Mouse (Mus musculus) limb, embryonic 11.5 days (tissue): ENCODE results near the gene Vmn1r100. TPM values are rescaled to one million over a fixed set of nuclear protein-coding genes. Genes with fewer than 3 reads are reported as not detected.
"Not testable (repeated sequence)": the region's sequence is repeated elsewhere in the genome, so short reads cannot be mapped to it uniquely, and the experiment has no call there.

Source experiments
- ATAC-seq: fragments of 200-750 bp; cut with Nextera tagmentation; 2 replicates; pipeline ENCODE4 v1.8.0; 2017; ENCODE audit warnings: low read depth; ENCODE audit not compliant: insufficient number of reproducible peaks, low FRiP score, low TSS enrichment
- DNase-seq: peaks from one replicate; pipeline ENCODE4 v3.0.0-alpha.2; 2015; ENCODE audit warnings: low spot score
- H3K27ac ChIP-seq: fragments of 300-500 bp; sonication (generic); replicated peaks from 2 replicates; pipeline ENCODE4 v1.5.1; 2014; ENCODE audit warnings: low read depth, mild to moderate bottlenecking, low read length
- H3K27me3 ChIP-seq: fragments of 300-500 bp; sonication (generic); 2 replicates; pipeline ENCODE4 v1.6.1; 2014; ENCODE audit warnings: mild to moderate bottlenecking, low read length, mixed read lengths; ENCODE audit not compliant: control insufficient read depth, insufficient read depth
- H3K36me3 ChIP-seq: fragments of 300-500 bp; sonication (generic); 2 replicates; pipeline ENCODE4 v1.6.1; 2014; ENCODE audit warnings: mild to moderate bottlenecking, low read length, moderate library complexity, mixed read lengths; ENCODE audit not compliant: control insufficient read depth, insufficient read depth
- H3K4me1 ChIP-seq: fragments of 300-500 bp; sonication (generic); 2 replicates; pipeline ENCODE4 v1.6.1; 2014; ENCODE audit warnings: low read length, mixed read lengths; ENCODE audit not compliant: control insufficient read depth, insufficient read depth
- H3K4me2 ChIP-seq: fragments of 300-500 bp; sonication (generic); 2 replicates; pipeline ENCODE4 v1.6.1; 2014; ENCODE audit warnings: low read depth, mild to moderate bottlenecking, moderate library complexity; ENCODE audit not compliant: severe bottlenecking
- H3K4me3 ChIP-seq: fragments of 300-500 bp; sonication (generic); 2 replicates; pipeline ENCODE4 v1.5.1; 2014; ENCODE audit warnings: low read depth, low read length
- H3K9ac ChIP-seq: fragments of 300-500 bp; sonication (generic); 2 replicates; pipeline ENCODE4 v1.6.1; 2014; ENCODE audit warnings: mild to moderate bottlenecking, low read length
- H3K9me3 ChIP-seq: fragments of 300-500 bp; sonication (generic); 2 replicates; pipeline ENCODE4 v1.6.1; 2016; ENCODE audit warnings: low read length; ENCODE audit not compliant: control insufficient read depth
- WGBS: fragments of 180-500 bp; shearing (Covaris S2); extraction: QIAGEN DNeasy Blood & Tissue Kit; methylation state at CpG from one replicate; pipeline ENCODE4 v1.1.7; 2014; 5-methylcytosine and 5-hydroxymethylcytosine counted together
- polyA plus RNA-seq: library from polyadenylated mRNA; unstranded; fragments of >200 nt; fragmentation: Nextera tagmentation; extraction: Ambion mirVana; gene quantifications from 2 replicates; pipeline ENCODE4 v1.2.1, GENCODE M21; 2014

The Vmn1r100 gene
- not detected in 2 replicates for polyA plus RNA-seq

DNA sequence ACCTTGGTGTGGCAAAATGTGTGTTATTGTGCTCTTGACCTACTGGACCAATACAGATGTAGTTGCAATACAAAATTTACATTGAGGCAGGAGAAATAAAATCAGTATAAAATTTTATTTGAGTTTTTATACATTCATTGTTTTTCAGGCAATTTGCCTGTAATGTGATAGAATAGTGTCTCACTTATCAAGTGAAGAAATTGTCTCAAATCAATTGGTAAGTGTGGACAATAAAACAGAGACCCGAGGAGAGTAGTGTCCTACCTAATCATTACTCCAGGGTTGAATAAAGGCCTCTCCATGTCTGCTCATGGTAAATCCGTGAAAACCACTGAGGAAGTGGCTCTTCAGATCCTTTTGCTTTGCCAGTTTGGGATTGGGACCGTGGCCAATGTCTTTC, at the start of gene Vmn1r100:
Gene Vmn1r100, plus strand, starts transcription at position 301 of the 400 bp plus-strand sequence.
- not testable (repeated sequence) for H3K27me3 ChIP-seq, DNase-seq, H3K4me3 ChIP-seq, ATAC-seq, H3K36me3 ChIP-seq, H3K27ac ChIP-seq, H3K9ac ChIP-seq, H3K4me2 ChIP-seq, H3K9me3 ChIP-seq, H3K4me1 ChIP-seq
- WGBS = no CpG with 5 or more reads among the region's 3 CpGs

DNA sequence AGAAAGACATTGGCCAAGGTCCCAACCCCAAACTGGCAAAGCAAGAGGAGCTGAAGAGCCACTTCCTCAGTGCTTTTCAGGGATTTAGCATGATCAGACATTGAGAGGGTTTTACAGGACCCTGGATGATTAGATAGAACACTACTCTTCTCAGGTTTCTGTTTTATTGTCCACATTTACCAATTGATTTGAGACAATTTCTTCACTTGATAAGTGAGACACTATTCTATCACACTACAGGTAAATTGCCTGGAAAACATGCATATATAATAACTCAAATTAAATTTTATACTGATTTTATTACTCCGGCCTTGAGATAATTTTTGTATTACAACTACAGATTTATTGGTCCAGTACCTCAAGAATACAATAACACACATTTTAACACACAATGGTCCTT, 42.4 kb upstream of the Vmn1r100 start, which contains the start of gene Gm5728:
Gene Gm5728, minus strand, starts transcription at position 101 of the 400 bp plus-strand sequence.
- WGBS = no CpG with 5 or more reads among the region's 1 CpGs
- H3K27ac ChIP-seq, ATAC-seq: not testable (repeated sequence)

DNA sequence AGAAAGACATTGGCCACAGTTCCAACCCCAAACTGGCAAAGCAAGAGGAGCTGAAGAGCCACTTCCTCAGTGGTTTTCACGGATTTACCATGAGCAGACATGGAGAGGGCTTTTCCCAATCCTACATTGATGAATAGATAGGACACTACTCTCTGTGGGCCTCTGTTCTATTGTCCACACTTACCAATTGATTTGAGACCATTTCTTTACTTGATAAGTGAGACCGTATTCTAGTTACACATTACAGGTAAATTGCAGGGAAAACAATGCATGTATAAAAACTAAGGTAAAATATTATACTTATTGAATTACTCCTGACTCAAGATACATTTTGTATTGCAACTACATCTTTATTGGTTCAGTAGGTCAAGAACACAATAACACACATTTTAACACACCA, 24.8 kb downstream of the Vmn1r100 start, which contains the start of gene Vmn1r101:
Gene Vmn1r101, minus strand, starts transcription at position 101 of the 400 bp plus-strand sequence.
- WGBS = no CpG with 5 or more reads among the region's 2 CpGs
- not testable (repeated sequence) for ATAC-seq, H3K27ac ChIP-seq, H3K4me2 ChIP-seq, H3K4me1 ChIP-seq, H3K9ac ChIP-seq, DNase-seq, H3K36me3 ChIP-seq, H3K27me3 ChIP-seq, H3K9me3 ChIP-seq, H3K4me3 ChIP-seq

More for the DNA sequence above, 42.4 kb upstream of the Vmn1r100 start, which contains the start of gene Gm5728:
- not testable (repeated sequence) for H3K36me3 ChIP-seq, H3K9me3 ChIP-seq, H3K4me2 ChIP-seq, H3K4me1 ChIP-seq, DNase-seq, H3K4me3 ChIP-seq, H3K9ac ChIP-seq, H3K27me3 ChIP-seq

Other genes with a start within 250 kb of the Vmn1r100 start
- gene Vmn1r94, start 249.6 kb upstream of the Vmn1r100 start, polyA plus RNA-seq = not detected in 2 replicates
- gene Vmn1r95, start 224.2 kb upstream of the Vmn1r100 start, polyA plus RNA-seq = not detected in 2 replicates
- not detected in 2 replicates for gene Gm6164, start 212.3 kb upstream of the Vmn1r100 start, polyA plus RNA-seq
- gene Gm4498, start 184.1 kb upstream of the Vmn1r100 start, polyA plus RNA-seq = not detected in 2 replicates
- gene Gm5890, start 155.1 kb upstream of the Vmn1r100 start, polyA plus RNA-seq = not detected in 2 replicates
- gene Gm4133, start 83.9 kb upstream of the Vmn1r100 start, polyA plus RNA-seq = not detected in 2 replicates
- gene Gm5728, start 42.5 kb upstream of the Vmn1r100 start, polyA plus RNA-seq = not detected in 2 replicates
- gene Vmn1r101, start 24.7 kb downstream of the Vmn1r100 start, polyA plus RNA-seq = not detected in 2 replicates
- not detected in 2 replicates for gene Gm10670, start 57.0 kb downstream of the Vmn1r100 start, polyA plus RNA-seq
- gene Vmn1r103, start 92.6 kb downstream of the Vmn1r100 start, polyA plus RNA-seq = not detected in 2 replicates
- not detected in 2 replicates for gene Vmn1r104, start 115.9 kb downstream of the Vmn1r100 start, polyA plus RNA-seq
- gene Gm5726, start 127.8 kb downstream of the Vmn1r100 start, polyA plus RNA-seq = not detected in 2 replicates
- gene Gm4141, start 158.3 kb downstream of the Vmn1r100 start, polyA plus RNA-seq = not detected in 2 replicates
- gene Gm4513, start 181.1 kb downstream of the Vmn1r100 start, polyA plus RNA-seq = not detected in 2 replicates